Mouse (Mus musculus) E14TG2a.4 (cell line): ENCODE data around the gene Stk16.

Experiments used
- CTCF ChIP-seq: conservative IDR thresholded peaks from 2 replicates; pipeline ENCODE4 v1.5.1; 2014; ENCODE audit warnings: low read length
- POU5F1 ChIP-seq: IDR thresholded peaks from 2 replicates; pipeline ENCODE4 v1.6.1; 2014; ENCODE audit warnings: low read length, borderline replicate concordance

DNA sequence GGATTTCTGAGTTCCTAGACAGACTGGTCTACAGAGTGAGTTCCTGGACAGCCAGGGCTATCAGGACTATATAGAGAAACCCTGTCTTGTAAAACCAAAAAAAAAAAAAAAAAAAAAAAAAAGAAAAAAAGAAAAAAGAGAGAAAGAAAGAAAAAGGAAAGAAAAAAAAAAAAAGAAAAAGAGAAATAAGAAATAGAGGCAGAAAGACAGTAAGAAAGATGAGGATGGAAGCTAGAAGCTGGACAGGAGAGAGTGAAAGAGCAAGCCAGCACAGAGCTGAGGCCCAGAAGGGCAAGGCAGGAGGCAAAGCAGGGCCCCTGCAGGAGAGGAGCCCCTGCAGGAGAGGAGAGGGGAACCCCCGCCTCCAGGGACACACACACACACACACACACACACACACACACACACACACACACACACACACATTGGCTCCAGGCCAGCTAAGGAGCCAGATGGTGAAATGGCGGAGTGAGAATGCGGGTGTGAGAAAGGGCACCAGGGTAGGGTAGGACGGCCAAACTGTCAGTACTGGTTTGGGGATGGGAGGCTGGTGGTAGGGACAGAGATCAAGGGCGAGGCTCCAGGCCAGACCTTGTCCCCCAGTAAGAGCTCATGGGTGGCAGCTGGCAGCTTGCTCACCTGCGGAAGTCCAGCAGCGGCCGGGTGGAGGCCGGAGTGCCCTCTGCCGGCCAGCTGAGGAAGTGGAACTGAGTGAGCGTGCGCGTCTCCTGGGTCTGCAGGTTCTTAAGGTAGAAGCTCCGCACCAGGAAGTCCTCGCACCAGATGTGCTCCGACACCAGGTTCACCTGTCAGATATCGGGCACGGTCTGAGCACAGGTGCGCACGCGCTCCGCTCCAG lies 40.7 kb downstream of the Stk16 start:
- TF ChIP-seq CTCF (peak; percentile 80), POU5F1 (no peak)
